Mouse (Mus musculus): ENCODE measurements around the gene Mrgprg.

Mrgprg gene

GRCm38 (mm10) chr7:143766893-143767292 lies at the start of gene Mrgprg:
Gene Mrgprg, minus strand, starts transcription at chr7:143766993.
- no peak for DNase-seq (ENCODE audit: low spot score in 2 of 2)

GRCm38 (mm10) chr7:143808909-143809308 lies 42.1 kb upstream of the Mrgprg start:
- DNase-seq (ENCODE audit: low spot score in 2 of 2), result peak in 1 of 2 experiments; percentile 15

- no peak for DNase-seq (ENCODE audit: low spot score in 2 of 2)
These were observed 38.4 kb upstream of the Mrgprg start for GRCm38 (mm10) chr7:143805199-143805624.

- DNase-seq (ENCODE audit: low spot score in 2 of 2), result no peak
These were observed 34.6 kb upstream of the Mrgprg start for GRCm38 (mm10) chr7:143801195-143802065.

GRCm38 (mm10) chr7:143800770-143801169 lies 34.0 kb upstream of the Mrgprg start:
- DNase-seq (ENCODE audit: low spot score in 2 of 2), result no peak

GRCm38 (mm10) chr7:143798783-143799182 lies 32.0 kb upstream of the Mrgprg start:
- DNase-seq (ENCODE audit: low spot score in 2 of 2), result no peak

- peak in 1 of 2 experiments; percentile 37 for DNase-seq (ENCODE audit: low spot score in 2 of 2)
These were observed 26.3 kb upstream of the Mrgprg start for GRCm38 (mm10) chr7:143793121-143793520.

GRCm38 (mm10) chr7:143792336-143792985 lies 25.7 kb upstream of the Mrgprg start:
- no peak for DNase-seq (ENCODE audit: low spot score in 2 of 2)

GRCm38 (mm10) chr7:143783996-143784829 lies 17.4 kb upstream of the Mrgprg start, which contains the start of gene Mrgpre:
Gene Mrgpre, minus strand, starts transcription at chr7:143784500.
- peak; percentile 19 to 30 for DNase-seq (ENCODE audit: low spot score in 2 of 2)

- DNase-seq (ENCODE audit: low spot score in 2 of 2), result no peak
These were observed 16.7 kb upstream of the Mrgprg start for GRCm38 (mm10) chr7:143783378-143783995.

- no peak for DNase-seq (ENCODE audit: low spot score in 2 of 2)
These were observed 10.6 kb upstream of the Mrgprg start for GRCm38 (mm10) chr7:143777375-143777774.

- DNase-seq (ENCODE audit: low spot score in 2 of 2), result no peak
These were observed 9.3 kb upstream of the Mrgprg start for GRCm38 (mm10) chr7:143776137-143776536.

- DNase-seq (ENCODE audit: low spot score in 2 of 2), result no peak
These were observed 2.7 kb upstream of the Mrgprg start for GRCm38 (mm10) chr7:143769461-143769860.

- no peak for DNase-seq (ENCODE audit: low spot score in 2 of 2)
These were observed 1.5 kb upstream of the Mrgprg start for GRCm38 (mm10) chr7:143768267-143768666.

- DNase-seq (ENCODE audit: low spot score in 2 of 2), result no peak
These were observed 1.8 kb downstream of the Mrgprg start for GRCm38 (mm10) chr7:143764876-143765530.

GRCm38 (mm10) chr7:143763794-143764193 lies 3.0 kb downstream of the Mrgprg start:
- no peak for DNase-seq (ENCODE audit: low spot score in 2 of 2)

GRCm38 (mm10) chr7:143758956-143759355 lies 7.8 kb downstream of the Mrgprg start:
- no peak for DNase-seq (ENCODE audit: low spot score in 2 of 2)

GRCm38 (mm10) chr7:143757696-143758095 lies 9.1 kb downstream of the Mrgprg start:
- DNase-seq (ENCODE audit: low spot score in 2 of 2), result no peak

- DNase-seq (ENCODE audit: low spot score in 2 of 2), result peak; percentile 37 to 57
These were observed 9.8 kb downstream of the Mrgprg start for GRCm38 (mm10) chr7:143757027-143757390.

- DNase-seq (ENCODE audit: low spot score in 2 of 2), result no peak
These were observed 10.4 kb downstream of the Mrgprg start, which contains the start of gene Osbpl5 for GRCm38 (mm10) chr7:143756125-143757026. Gene Osbpl5, minus strand, starts transcription at chr7:143756985.

Measured in spleen, postnatal 14 days (tissue).